Mouse (Mus musculus): ENCODE measurements around the gene Txnip. TPM values are rescaled to one million over a fixed set of nuclear protein-coding genes. Genes with fewer than 3 reads are reported as not detected.

Txnip gene
- polyA plus RNA-seq, 1 experiment from 2014 or later, result 106 TPM

GRCm38 (mm10) chr3:96581771-96582515 lies 24.2 kb downstream of the Txnip start:
- Histone ChIP-seq H3K4me1 (ENCODE audit: control insufficient read depth, insufficient read depth, low read length) (peaks cover 26% of the 10 kb centered on the region), H3K27me3 (ENCODE audit: control insufficient read depth, insufficient read depth, low read length) (no peaks in the 10 kb centered on the region), H3K27ac (ENCODE audit: low read depth, low read length) (no peak overlapping the region), H3K36me3 (ENCODE audit: control insufficient read depth, insufficient read depth, low read length) (no peaks in the 10 kb centered on the region), H3K9ac (ENCODE audit: low read depth, low read length) (no peak overlapping the region), H3K9me3 (replicated peaks; ENCODE audit: control insufficient read depth, low read length) (no peaks in the 10 kb centered on the region), H3K4me3 (ENCODE audit: low read depth, low read length) (no peak overlapping the region), H3K4me2 (no peak overlapping the region)
- ATAC-seq (replicated peaks; ENCODE audit: insufficient number of reproducible peaks, low FRiP score, low TSS enrichment), result no peak
- WGBS (ENCODE audit: insufficient replicate concordance), result 79% methylated on average over 16 of the region's 16 CpGs

GRCm38 (mm10) chr3:96583386-96583785 lies 25.6 kb downstream of the Txnip start:
- H3K36me3 ChIP-seq (ENCODE audit: control insufficient read depth, insufficient read depth, low read length), result no peaks in the 10 kb centered on the region
- no peak overlapping the region for H3K4me2 ChIP-seq
- H3K4me1 ChIP-seq (ENCODE audit: control insufficient read depth, insufficient read depth, low read length), result peaks cover 17% of the 10 kb centered on the region
- H3K27ac ChIP-seq (ENCODE audit: low read depth, low read length), result no peak overlapping the region
- no peak for ATAC-seq (replicated peaks; ENCODE audit: insufficient number of reproducible peaks, low FRiP score, low TSS enrichment)
- 87% methylated on average over 5 of the region's 5 CpGs for WGBS (ENCODE audit: insufficient replicate concordance)
- no peak overlapping the region for H3K9ac ChIP-seq (ENCODE audit: low read depth, low read length)
- no peaks in the 10 kb centered on the region for H3K27me3 ChIP-seq (ENCODE audit: control insufficient read depth, insufficient read depth, low read length)
- H3K4me3 ChIP-seq (ENCODE audit: low read depth, low read length), result no peak overlapping the region
- H3K9me3 ChIP-seq (replicated peaks; ENCODE audit: control insufficient read depth, low read length), result no peaks in the 10 kb centered on the region

- 0 out of 2 replicates have a peak, but pooled peaks cover 4% of the 10 kb centered on the region for H3K36me3 ChIP-seq (ENCODE audit: control insufficient read depth, insufficient read depth, low read length)
- ATAC-seq (replicated peaks; ENCODE audit: insufficient number of reproducible peaks, low FRiP score, low TSS enrichment), result no peak
- no peak overlapping the region for H3K9ac ChIP-seq (ENCODE audit: low read depth, low read length)
- no peak overlapping the region for H3K27ac ChIP-seq (ENCODE audit: low read depth, low read length)
- no peaks in the 10 kb centered on the region; the same call in 1 of the 2 replicates for H3K27me3 ChIP-seq (ENCODE audit: control insufficient read depth, insufficient read depth, low read length)
- no peak overlapping the region for H3K4me3 ChIP-seq (ENCODE audit: low read depth, low read length)
- no peak overlapping the region for H3K4me2 ChIP-seq
- H3K4me1 ChIP-seq (ENCODE audit: control insufficient read depth, insufficient read depth, low read length), result peaks cover 1% of the 10 kb centered on the region; the same call in 1 of the 2 replicates
- no peaks in the 10 kb centered on the region for H3K9me3 ChIP-seq (replicated peaks; ENCODE audit: control insufficient read depth, low read length)
- 74% methylated on average over 4 of the region's 4 CpGs for WGBS (ENCODE audit: insufficient replicate concordance)
These were observed 32.9 kb downstream of the Txnip start for GRCm38 (mm10) chr3:96590657-96591056.

GRCm38 (mm10) chr3:96593374-96593773 lies 35.6 kb downstream of the Txnip start:
- Histone ChIP-seq H3K27ac (ENCODE audit: low read depth, low read length) (peak overlapping the region; percentile 89), H3K9ac (ENCODE audit: low read depth, low read length) (peak overlapping the region; percentile 81), H3K4me2 (peak overlapping the region; percentile 82), H3K4me3 (ENCODE audit: low read depth, low read length) (peak overlapping the region; percentile 73), H3K36me3 (ENCODE audit: control insufficient read depth, insufficient read depth, low read length) (0 out of 2 replicates have a peak, but pooled peaks cover 4% of the 10 kb centered on the region), H3K4me1 (ENCODE audit: control insufficient read depth, insufficient read depth, low read length) (peaks cover 22% of the 10 kb centered on the region), H3K27me3 (ENCODE audit: control insufficient read depth, insufficient read depth, low read length) (no peaks in the 10 kb centered on the region; the same call in 1 of the 2 replicates), H3K9me3 (replicated peaks; ENCODE audit: control insufficient read depth, low read length) (no peaks in the 10 kb centered on the region)
- no peak for ATAC-seq (replicated peaks; ENCODE audit: insufficient number of reproducible peaks, low FRiP score, low TSS enrichment)
- WGBS (ENCODE audit: insufficient replicate concordance), result 1% methylated on average over 10 of the region's 10 CpGs

- H3K27ac ChIP-seq (ENCODE audit: low read depth, low read length), result peak within 1 kb of the TSS; percentile 89
- H3K4me1 ChIP-seq (ENCODE audit: control insufficient read depth, insufficient read depth, low read length), result peaks cover 28% of the 10 kb centered on the region
- H3K4me3 ChIP-seq (ENCODE audit: low read depth, low read length), result peak within 1 kb of the TSS; percentile 73
- H3K9me3 ChIP-seq (replicated peaks; ENCODE audit: control insufficient read depth, low read length), result no peaks in the 10 kb centered on the region
- peak; percentile 82 for ATAC-seq (replicated peaks; ENCODE audit: insufficient number of reproducible peaks, low FRiP score, low TSS enrichment)
- under 1% methylated on average over 34 of the region's 38 CpGs for WGBS (ENCODE audit: insufficient replicate concordance)
- H3K4me2 ChIP-seq, result peak within 1 kb of the TSS; percentile 82
- 0 out of 2 replicates have a peak, but pooled peaks cover 4% of the 10 kb centered on the region for H3K36me3 ChIP-seq (ENCODE audit: control insufficient read depth, insufficient read depth, low read length)
- peaks cover 1% of the 10 kb centered on the region; the same call in 1 of the 2 replicates for H3K27me3 ChIP-seq (ENCODE audit: control insufficient read depth, insufficient read depth, low read length)
- H3K9ac ChIP-seq (ENCODE audit: low read depth, low read length), result peak within 1 kb of the TSS; percentile 81
These were observed 36.2 kb downstream of the Txnip start, which contains the start of gene Polr3gl for GRCm38 (mm10) chr3:96593790-96594560. Polr3gl (minus strand) TSS chr3:96594181.

GRCm38 (mm10) chr3:96594851-96595250 lies 37.1 kb downstream of the Txnip start:
- no peak for ATAC-seq (replicated peaks; ENCODE audit: insufficient number of reproducible peaks, low FRiP score, low TSS enrichment)
- H3K36me3 ChIP-seq (ENCODE audit: control insufficient read depth, insufficient read depth, low read length), result 0 out of 2 replicates have a peak, but pooled peaks cover 4% of the 10 kb centered on the region
- H3K4me2 ChIP-seq, result no peak overlapping the region
- no peak overlapping the region for H3K27ac ChIP-seq (ENCODE audit: low read depth, low read length)
- peaks cover 2% of the 10 kb centered on the region; the same call in 1 of the 2 replicates for H3K27me3 ChIP-seq (ENCODE audit: control insufficient read depth, insufficient read depth, low read length)
- H3K9me3 ChIP-seq (replicated peaks; ENCODE audit: control insufficient read depth, low read length), result no peaks in the 10 kb centered on the region
- peaks cover 28% of the 10 kb centered on the region for H3K4me1 ChIP-seq (ENCODE audit: control insufficient read depth, insufficient read depth, low read length)
- no peak overlapping the region for H3K9ac ChIP-seq (ENCODE audit: low read depth, low read length)
- H3K4me3 ChIP-seq (ENCODE audit: low read depth, low read length), result no peak overlapping the region
- 77% methylated on average over 5 of the region's 5 CpGs for WGBS (ENCODE audit: insufficient replicate concordance)

GRCm38 (mm10) chr3:96595661-96596060 lies 37.9 kb downstream of the Txnip start:
- 21% methylated on average over 6 of the region's 6 CpGs for WGBS (ENCODE audit: insufficient replicate concordance)
- H3K4me2 ChIP-seq, result peak overlapping the region; percentile 98
- H3K4me1 ChIP-seq (ENCODE audit: control insufficient read depth, insufficient read depth, low read length), result peaks cover 28% of the 10 kb centered on the region
- H3K27ac ChIP-seq (ENCODE audit: low read depth, low read length), result no peak overlapping the region; the same call in 1 of the 2 replicates
- no peak for ATAC-seq (replicated peaks; ENCODE audit: insufficient number of reproducible peaks, low FRiP score, low TSS enrichment)
- no peaks in the 10 kb centered on the region for H3K9me3 ChIP-seq (replicated peaks; ENCODE audit: control insufficient read depth, low read length)
- no peak overlapping the region; the same call in 1 of the 2 replicates for H3K9ac ChIP-seq (ENCODE audit: low read depth, low read length)
- H3K4me3 ChIP-seq (ENCODE audit: low read depth, low read length), result peak overlapping the region; percentile 65; the same call in 1 of the 2 replicates
- peaks cover 2% of the 10 kb centered on the region; the same call in 1 of the 2 replicates for H3K27me3 ChIP-seq (ENCODE audit: control insufficient read depth, insufficient read depth, low read length)
- no peaks in the 10 kb centered on the region for H3K36me3 ChIP-seq (ENCODE audit: control insufficient read depth, insufficient read depth, low read length)

GRCm38 (mm10) chr3:96596228-96596707 lies 38.5 kb downstream of the Txnip start, which contains the start of gene Ankrd34a:
Ankrd34a (plus strand) TSS chr3:96596636.
- peak within 1 kb of the TSS; percentile 98 for H3K4me2 ChIP-seq
- H3K9me3 ChIP-seq (replicated peaks; ENCODE audit: control insufficient read depth, low read length), result no peaks in the 10 kb centered on the region
- H3K36me3 ChIP-seq (ENCODE audit: control insufficient read depth, insufficient read depth, low read length), result no peaks in the 10 kb centered on the region
- peaks cover 2% of the 10 kb centered on the region; the same call in 1 of the 2 replicates for H3K27me3 ChIP-seq (ENCODE audit: control insufficient read depth, insufficient read depth, low read length)
- peak within 1 kb of the TSS; percentile 65 for H3K4me3 ChIP-seq (ENCODE audit: low read depth, low read length)
- under 1% methylated on average over 19 of the region's 23 CpGs for WGBS (ENCODE audit: insufficient replicate concordance)
- peak within 1 kb of the TSS; percentile 83 for H3K9ac ChIP-seq (ENCODE audit: low read depth, low read length)
- ATAC-seq (replicated peaks; ENCODE audit: insufficient number of reproducible peaks, low FRiP score, low TSS enrichment), result no peak
- H3K27ac ChIP-seq (ENCODE audit: low read depth, low read length), result peak within 1 kb of the TSS; percentile 78
- H3K4me1 ChIP-seq (ENCODE audit: control insufficient read depth, insufficient read depth, low read length), result peaks cover 28% of the 10 kb centered on the region
